Mouse (Mus musculus) left cerebral cortex, adult 8-10 months (tissue): ENCODE data around the gene Ift88. TPM values are rescaled to one million over a fixed set of nuclear protein-coding genes. Genes with fewer than 3 reads are reported as not detected.

Experiments
- total RNA-seq, 4 experiments: library from RNA; stranded (reverse); gene quantifications; 2 replicates each; pipeline ENCODE4 v1.2.4; 2022

The Ift88 gene
- total RNA-seq, 4 experiments from 2014 or later, result 15.3 to 20.8 (median 17.9) TPM

Other genes starting within 250 kb of the Ift88 start
- gene Cryl1, start 25.5 kb upstream of the Ift88 start, total RNA-seq, result 10 to 100 TPM; 16.0 to 22.1 (median 20.4) TPM
- gene Il17d, start 100.7 kb downstream of the Ift88 start, total RNA-seq, result 10 to 100 TPM; 12.8 to 14.1 (median 13.8) TPM
- gene Eef1akmt1, start 147.6 kb downstream of the Ift88 start, total RNA-seq, result 10 to 100 TPM; 29.1 to 35.0 (median 29.7) TPM
- gene Xpo4, start 241.4 kb downstream of the Ift88 start, total RNA-seq, result 10 to 100 TPM; 10.9 to 14.8 (median 14.5) TPM